Comparison of ENCODE assay signal across 25 mouse cellular contexts in the genomic region with DNA sequence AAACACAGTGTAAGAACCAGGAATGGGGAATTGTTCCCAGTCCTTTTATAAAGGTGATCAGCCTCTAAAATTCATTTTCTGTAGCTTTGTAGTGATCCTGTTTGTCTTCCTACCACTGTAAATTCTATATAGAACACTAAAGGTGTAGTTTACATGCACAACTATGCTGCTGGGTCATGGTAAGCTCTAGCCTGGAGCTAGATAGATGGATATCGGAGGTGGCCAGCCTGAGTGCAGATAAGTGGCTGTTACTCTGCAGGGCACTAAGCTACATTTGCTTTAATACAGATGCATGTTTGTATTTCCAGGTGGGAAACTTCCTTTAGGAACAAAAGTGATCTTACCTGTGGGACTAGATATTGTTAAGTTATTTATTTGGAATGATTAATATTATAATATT. TPM values are rescaled to one million over a fixed set of nuclear protein-coding genes. Genes with fewer than 3 reads are reported as not detected.
A peak's percentile ranks its signal among the peaks of the same experiment; 100 is the strongest.
DNase-seq lines count a peak whose midpoint lies in the region; ATAC-seq lines count a peak whose summit lies in the region.
"Had no signal": no experiment of that assay in that cellular context is flagged by ENCODE, and none has a peak within 500 bp of the region (broad histone marks: within the 10 kb centered on the region; RNA-seq: fewer than 3 reads in every experiment).

No protein-coding gene starts in this region.

- no peaks in the 10 kb centered on the region for H3K36me3 ChIP-seq in liver, embryonic 11.5 days (ENCODE audit: control insufficient read depth, insufficient read depth, low read length)
- peaks cover 12% of the 10 kb centered on the region for H3K36me3 ChIP-seq in liver, embryonic 13.5 days
- H3K36me3 ChIP-seq: forebrain, embryonic 15.5 days had no signal

- 85% methylated on average over 1 of the region's 1 CpGs for WGBS in liver, embryonic 11.5 days
- 50% methylated on average over 1 of the region's 1 CpGs for WGBS in liver, embryonic 13.5 days (ENCODE audit: insufficient replicate concordance)

- no peak overlapping the region for H3K9ac ChIP-seq in liver, embryonic 11.5 days (ENCODE audit: low read depth, low read length)
- no peak overlapping the region for H3K9ac ChIP-seq in liver, embryonic 13.5 days
- H3K9ac ChIP-seq: embryonic facial prominence, embryonic 13.5 days; embryonic facial prominence, embryonic 15.5 days; forebrain, embryonic 13.5 days; forebrain, embryonic 15.5 days; forebrain, postnatal 0 days had no signal

- no peak overlapping the region for H3K4me3 ChIP-seq in liver, embryonic 11.5 days (ENCODE audit: low read depth, low read length)
- no peak overlapping the region for H3K4me3 ChIP-seq in liver, embryonic 13.5 days (replicated peaks)
- H3K4me3 ChIP-seq: embryonic facial prominence, embryonic 13.5 days; embryonic facial prominence, embryonic 15.5 days; erythroblast, embryonic 14.5 days; forebrain, embryonic 10.5 days; forebrain, embryonic 13.5 days; forebrain, embryonic 15.5 days had no signal

- H3K9me3 ChIP-seq in liver, embryonic 11.5 days (ENCODE audit: control insufficient read depth, low read length) = no peaks in the 10 kb centered on the region
- H3K9me3 ChIP-seq in liver, embryonic 13.5 days (replicated peaks) = no peaks in the 10 kb centered on the region
- H3K9me3 ChIP-seq: embryonic facial prominence, embryonic 13.5 days; embryonic facial prominence, embryonic 15.5 days; forebrain, embryonic 10.5 days; forebrain, embryonic 13.5 days; forebrain, embryonic 15.5 days had no signal

- no peak overlapping the region for H3K4me2 ChIP-seq in liver, embryonic 11.5 days
- no peak overlapping the region for H3K4me2 ChIP-seq in liver, embryonic 13.5 days
- H3K4me2 ChIP-seq: embryonic facial prominence, embryonic 13.5 days; embryonic facial prominence, embryonic 15.5 days; forebrain, embryonic 13.5 days; forebrain, embryonic 15.5 days had no signal

- no peak for DNase-seq in liver, embryonic 11.5 days (ENCODE audit: low spot score)
- DNase-seq in liver = no peak
- no peak for DNase-seq in liver, embryonic 13.5 days
- DNase-seq in B cell, adult 2 months = no peak
- DNase-seq: adrenal gland, adult 2 months; adrenal gland, postnatal 10 days; adrenal gland, postnatal 25 days; cerebellum, adult 11 months; cerebellum, adult 18-20 months; cerebellum, adult 8-10 months; cerebellum, adult 9-11 months; cerebellum, postnatal 14 days; cerebellum, postnatal 36 days; embryo, embryonic 11 days; forebrain, postnatal 0 days had no signal

- no peak overlapping the region for H3K27ac ChIP-seq in liver, embryonic 11.5 days (ENCODE audit: low read depth, low read length)
- H3K27ac ChIP-seq in liver, embryonic 13.5 days = no peak overlapping the region
- H3K27ac ChIP-seq: embryonic facial prominence, embryonic 13.5 days; embryonic facial prominence, embryonic 15.5 days; forebrain, embryonic 10.5 days; forebrain, embryonic 13.5 days; forebrain, embryonic 15.5 days had no signal

- H3K27me3 ChIP-seq in liver, embryonic 11.5 days (replicated peaks; ENCODE audit: control insufficient read depth, insufficient read depth, low read length) = no peaks in the 10 kb centered on the region
- H3K27me3 ChIP-seq in liver, embryonic 13.5 days = no peaks in the 10 kb centered on the region
- H3K27me3 ChIP-seq: embryonic facial prominence, embryonic 13.5 days; embryonic facial prominence, embryonic 15.5 days; forebrain, embryonic 13.5 days; forebrain, embryonic 15.5 days had no signal

- no peaks in the 10 kb centered on the region for H3K4me1 ChIP-seq in liver, embryonic 11.5 days (replicated peaks; ENCODE audit: control insufficient read depth, insufficient read depth, low read length)
- H3K4me1 ChIP-seq in liver, embryonic 13.5 days (replicated peaks) = peaks cover 4% of the 10 kb centered on the region; the same call in 1 of the 2 replicates
- H3K4me1 ChIP-seq: embryonic facial prominence, embryonic 13.5 days; embryonic facial prominence, embryonic 15.5 days; forebrain, embryonic 10.5 days; forebrain, embryonic 13.5 days; forebrain, embryonic 15.5 days had no signal

- 0 out of 2 replicates have a peak, but pooled peaks have one; percentile 63 for ATAC-seq in liver, embryonic 11.5 days (replicated peaks; ENCODE audit: low FRiP score)
- peak; percentile 78 for ATAC-seq in liver, embryonic 13.5 days (ENCODE audit: low read depth)
- ATAC-seq in megakaryocyte-erythroid progenitor cell, adult 5-6 weeks (replicated peaks; ENCODE audit: low FRiP score, low TSS enrichment, poor library complexity, severe bottlenecking) = 0 out of 2 replicates have a peak, but pooled peaks have one; percentile 37
- ATAC-seq: forebrain, embryonic 13.5 days; forebrain, postnatal 0 days had no signal

RNA-seq across cellular contexts. Expression of a gene that starts 51.8 kb away (rescaled TPM):
- polyA plus RNA-seq in liver, embryonic 11.5 days (2014; fragmentation: Nextera tagmentation; extraction: Ambion mirVana) = 27.0 and 29.8 TPM in 2 replicates
- polyA plus RNA-seq in liver, embryonic 13.5 days (2015; fragmentation: Nextera tagmentation; extraction: Ambion mirVana) = 11.5 and 14.7 TPM in 2 replicates
- total RNA-seq in megakaryocyte-erythroid progenitor cell, adult 5-6 weeks (2014; fragmentation: Nextera tagmentation) = 28.8 and 30.6 TPM in 2 replicates
- total RNA-seq in megakaryocyte-erythroid progenitor cell, adult 5-6 weeks (2017) = 51.3 and 65.7 TPM in 2 replicates

RNA-seq across cellular contexts. Expression of a gene that starts 51.9 kb away (rescaled TPM):
- polyA plus RNA-seq in liver, embryonic 11.5 days (2014; fragmentation: Nextera tagmentation; extraction: Ambion mirVana) = 0.07 and 0.22 TPM in 2 replicates
- polyA plus RNA-seq in liver, embryonic 13.5 days (2015; fragmentation: Nextera tagmentation; extraction: Ambion mirVana) = 0.05 TPM in 1 of 2 replicates, not detected in the other
- total RNA-seq in megakaryocyte-erythroid progenitor cell, adult 5-6 weeks (2014; fragmentation: Nextera tagmentation) = not detected in 2 replicates
- total RNA-seq in megakaryocyte-erythroid progenitor cell, adult 5-6 weeks (2017) = 0.33 TPM in 1 of 2 replicates, not detected in the other
- total RNA-seq: common myeloid progenitor, adult 5-6 weeks; MEL had no signal
- polyA plus RNA-seq: C2C12; erythroblast, embryonic 14.5 days had no signal
